Mouse (Mus musculus) myocyte (in vitro differentiated cells): ENCODE measurements around the gene Rabep1. TPM values are rescaled to one million over a fixed set of nuclear protein-coding genes. Genes with fewer than 3 reads are reported as not detected.
A peak's percentile ranks its signal among the peaks of the same experiment; 100 is the strongest.

Experiments
- H3K27me3 ChIP-seq: one replicate; pipeline ENCODE4 v1.6.1; 2011; ENCODE audit not compliant: control insufficient read depth, insufficient read depth, insufficient read length
- H3K36me3 ChIP-seq: one replicate; pipeline ENCODE4 v1.6.1; 2011; ENCODE audit not compliant: control insufficient read depth, insufficient read depth
- H3K4me2 ChIP-seq: one replicate; pipeline ENCODE4 v1.6.1; 2011; ENCODE audit warnings: low read depth, control low read depth
- H3K4me3 ChIP-seq: one replicate; pipeline ENCODE4 v1.5.1; 2011; ENCODE audit warnings: mild to moderate bottlenecking, control low read depth, moderate library complexity
- H3K79me2 ChIP-seq: one replicate; pipeline ENCODE4 v1.6.1; 2011; ENCODE audit not compliant: control insufficient read depth, insufficient read depth
- H3ac ChIP-seq: one replicate; pipeline ENCODE4 v1.6.1; 2011; ENCODE audit not compliant: control insufficient read depth, insufficient read length
- CEBPB ChIP-seq: IDR thresholded peaks from 2 replicates; pipeline ENCODE4 v1.6.1; 2011; ENCODE audit warnings: mild to moderate bottlenecking, moderate library complexity; ENCODE audit not compliant: poor library complexity, insufficient read depth, severe bottlenecking
- E2F4 ChIP-seq: IDR thresholded peaks from one replicate; pipeline ENCODE4 v1.6.1; 2011; ENCODE audit warnings: mild to moderate bottlenecking, control low read depth, moderate library complexity; ENCODE audit not compliant: insufficient read depth
- MAX ChIP-seq: IDR thresholded peaks from one replicate; pipeline ENCODE4 v1.6.1; 2011; ENCODE audit warnings: low read depth, mild to moderate bottlenecking, control low read depth
- MYOD1 ChIP-seq, 3 experiments: IDR thresholded peaks; one replicate each; pipeline ENCODE4 v1.6.1; 2011; ENCODE audit warnings: control low read depth in 2 of 3, low read depth in 2 of 3, mild to moderate bottlenecking in 2 of 3, moderate library complexity in 1 of 3; ENCODE audit not compliant: insufficient read length in 2 of 3, control insufficient read depth in 1 of 3
- MYOG ChIP-seq, 3 experiments: IDR thresholded peaks; one replicate each; pipeline ENCODE4 v1.6.1; 2011; ENCODE audit warnings: control low read depth in 2 of 3, low read depth in 2 of 3, mild to moderate bottlenecking in 2 of 3; ENCODE audit not compliant: insufficient read length in 2 of 3, control insufficient read depth in 1 of 3, insufficient read depth in 1 of 3
- POLR2A ChIP-seq: IDR thresholded peaks from one replicate; pipeline ENCODE4 v1.6.1; 2011; ENCODE audit warnings: low read depth, mild to moderate bottlenecking, control low read depth, moderate library complexity; ENCODE audit not compliant: insufficient read length
- POLR2AphosphoS2 ChIP-seq: IDR thresholded peaks from one replicate; pipeline ENCODE4 v1.6.1; 2011; ENCODE audit warnings: low read depth, control low read depth; ENCODE audit not compliant: insufficient read length
- REST ChIP-seq: IDR thresholded peaks from one replicate; pipeline ENCODE4 v1.6.1; 2011; ENCODE audit warnings: mild to moderate bottlenecking, control low read depth, moderate library complexity; ENCODE audit not compliant: insufficient read depth, insufficient read length
- SRF ChIP-seq: IDR thresholded peaks from one replicate; pipeline ENCODE4 v1.6.1; 2011; ENCODE audit warnings: low read depth; ENCODE audit not compliant: control insufficient read depth, insufficient read length
- TCF12 ChIP-seq: IDR thresholded peaks from one replicate; pipeline ENCODE4 v1.6.1; 2011; ENCODE audit warnings: mild to moderate bottlenecking, control low read depth; ENCODE audit not compliant: poor library complexity, insufficient read depth, severe bottlenecking
- TCF3 ChIP-seq: IDR thresholded peaks from one replicate; pipeline ENCODE4 v1.6.1; 2011; ENCODE audit warnings: low read depth, control low read depth; ENCODE audit not compliant: insufficient read length
- USF1 ChIP-seq: IDR thresholded peaks from one replicate; pipeline ENCODE4 v1.6.1; 2011; ENCODE audit warnings: low read depth, mild to moderate bottlenecking, control low read depth, moderate library complexity
- polyA plus RNA-seq: library from polyadenylated mRNA; unstranded; fragments of >200 nt; fragmentation: generic; extraction: Trizol; gene quantifications from one replicate; pipeline ENCODE4 v1.2.1, GENCODE M21; 2012; ENCODE audit warnings: missing spikeins

Rabep1 gene
- polyA plus RNA-seq, 1 experiment: 16.1 TPM

DNA sequence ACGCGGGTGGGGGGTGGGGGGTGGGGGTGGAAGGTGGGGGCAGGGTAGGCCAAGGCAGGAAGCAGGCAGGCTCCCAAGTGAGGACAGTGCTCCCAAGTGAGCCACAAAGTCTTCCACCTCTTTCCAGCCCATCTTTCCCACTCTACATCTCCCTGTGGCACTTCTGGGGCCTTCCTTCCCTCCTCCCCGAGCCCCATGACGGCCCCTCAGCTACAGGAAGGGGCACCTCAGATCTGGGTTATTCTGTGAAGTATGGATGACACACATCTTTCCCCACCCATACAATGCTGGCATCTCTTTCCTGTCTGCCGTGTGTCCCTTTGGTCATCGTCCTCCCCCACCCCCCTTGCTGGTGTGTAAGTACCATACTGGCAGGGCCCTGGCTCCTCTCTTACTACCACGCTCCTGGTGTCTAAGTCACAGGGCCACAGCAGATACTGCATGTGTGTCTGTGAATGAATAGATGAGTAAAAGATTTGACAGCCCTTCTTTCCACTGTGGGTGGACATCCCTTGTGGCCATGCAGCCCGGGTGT, 38.9 kb upstream of the Rabep1 start:
- no peaks in the 10 kb centered on the region for H3K79me2 ChIP-seq
- H3K27me3 ChIP-seq: no peaks in the 10 kb centered on the region
- H3K4me2 ChIP-seq: no peak overlapping the region
- no peak overlapping the region for H3K4me3 ChIP-seq
- H3ac ChIP-seq: no peak overlapping the region
- H3K36me3 ChIP-seq: no peaks in the 10 kb centered on the region
- no peak for TF ChIP-seq E2F4
- TF ChIP-seq CEBPB: no peak
- TF ChIP-seq MYOG (IDR thresholded peaks at IDR 0.05; ENCODE audit: control insufficient read depth in 1 of 3, insufficient read depth in 1 of 3, insufficient read length in 2 of 3, low read depth in 2 of 3): no peak
- TF ChIP-seq MAX: no peak
- no peak for TF ChIP-seq POLR2A
- no peak for TF ChIP-seq POLR2AphosphoS2

DNA sequence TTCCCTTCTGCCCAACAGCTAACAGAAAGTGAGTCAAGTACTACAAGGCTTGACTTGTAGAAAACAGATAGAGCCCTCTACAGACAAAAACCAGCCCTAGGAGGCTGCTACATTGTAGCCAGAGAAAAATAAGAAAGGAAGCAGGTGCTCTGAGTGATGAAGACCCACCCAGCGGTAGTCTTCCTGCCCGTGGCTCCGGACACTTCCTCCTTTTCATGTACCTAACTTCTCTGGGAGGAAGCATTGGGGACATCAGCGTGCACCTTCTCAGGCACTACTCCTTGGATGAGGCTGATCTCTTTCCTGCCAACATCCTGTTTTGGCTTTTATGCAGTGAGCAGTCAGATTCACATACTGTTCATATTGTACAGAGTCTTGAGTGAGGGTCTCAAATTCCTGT, 37.9 kb upstream of the Rabep1 start:
- Histone ChIP-seq H3ac (no peak overlapping the region), H3K4me3 (no peak overlapping the region), H3K4me2 (no peak overlapping the region), H3K36me3 (no peaks in the 10 kb centered on the region), H3K79me2 (no peaks in the 10 kb centered on the region), H3K27me3 (no peaks in the 10 kb centered on the region)
- no peak for TF ChIP-seq MAX
- TF ChIP-seq TCF12: no peak
- TF ChIP-seq MYOD1 (IDR thresholded peaks at IDR 0.05; ENCODE audit: control insufficient read depth in 1 of 3, insufficient read length in 2 of 3, low read depth in 2 of 3): no peak
- TF ChIP-seq USF1: no peak
- TF ChIP-seq E2F4: no peak
- no peak for TF ChIP-seq CEBPB
- TF ChIP-seq MYOG (IDR thresholded peaks at IDR 0.05; ENCODE audit: control insufficient read depth in 1 of 3, insufficient read depth in 1 of 3, insufficient read length in 2 of 3, low read depth in 2 of 3): no peak
- TF ChIP-seq SRF: no peak
- TF ChIP-seq POLR2A: no peak
- TF ChIP-seq TCF3: no peak
- no peak for TF ChIP-seq REST
- TF ChIP-seq POLR2AphosphoS2: no peak

DNA sequence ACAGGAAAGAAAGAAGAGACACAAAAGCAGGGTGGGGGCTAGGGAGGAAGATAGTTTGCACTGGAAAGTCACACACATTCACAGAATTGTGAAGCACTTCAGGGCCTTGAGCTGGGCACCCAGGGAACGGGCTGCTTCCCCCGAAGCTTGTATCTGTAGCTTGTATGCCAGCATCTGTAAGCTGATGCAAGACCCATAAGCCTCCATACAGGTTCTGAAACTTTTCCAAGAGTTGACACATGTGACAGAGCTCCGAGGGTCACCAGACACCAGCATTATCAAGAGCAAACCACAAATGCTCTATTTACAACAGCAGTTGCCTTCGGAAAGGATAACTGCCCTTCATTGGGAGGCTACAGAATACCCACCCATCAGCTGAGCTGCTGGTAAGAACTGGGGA, 36.9 kb upstream of the Rabep1 start:
- Histone ChIP-seq H3K4me3 (no peak overlapping the region), H3K36me3 (no peaks in the 10 kb centered on the region), H3K79me2 (no peaks in the 10 kb centered on the region), H3K27me3 (no peaks in the 10 kb centered on the region), H3ac (no peak overlapping the region), H3K4me2 (peak overlapping the region; percentile 69)
- peak; percentile 60; the same call in 1 of the 2 replicates for TF ChIP-seq CEBPB
- TF ChIP-seq MYOD1 (IDR thresholded peaks at IDR 0.05; ENCODE audit: control insufficient read depth in 1 of 3, insufficient read length in 2 of 3, low read depth in 2 of 3): no peak
- no peak for TF ChIP-seq POLR2AphosphoS2
- TF ChIP-seq POLR2A: no peak
- TF ChIP-seq E2F4: no peak
- no peak for TF ChIP-seq MAX
- no peak for TF ChIP-seq TCF3
- no peak for TF ChIP-seq REST
- peak; percentile 45 for TF ChIP-seq USF1
- peak; percentile 16 for TF ChIP-seq TCF12
- TF ChIP-seq SRF: no peak
- TF ChIP-seq MYOG (IDR thresholded peaks at IDR 0.05; ENCODE audit: control insufficient read depth in 1 of 3, insufficient read depth in 1 of 3, insufficient read length in 2 of 3, low read depth in 2 of 3): peak in 1 of 3 experiments; percentile 6

DNA sequence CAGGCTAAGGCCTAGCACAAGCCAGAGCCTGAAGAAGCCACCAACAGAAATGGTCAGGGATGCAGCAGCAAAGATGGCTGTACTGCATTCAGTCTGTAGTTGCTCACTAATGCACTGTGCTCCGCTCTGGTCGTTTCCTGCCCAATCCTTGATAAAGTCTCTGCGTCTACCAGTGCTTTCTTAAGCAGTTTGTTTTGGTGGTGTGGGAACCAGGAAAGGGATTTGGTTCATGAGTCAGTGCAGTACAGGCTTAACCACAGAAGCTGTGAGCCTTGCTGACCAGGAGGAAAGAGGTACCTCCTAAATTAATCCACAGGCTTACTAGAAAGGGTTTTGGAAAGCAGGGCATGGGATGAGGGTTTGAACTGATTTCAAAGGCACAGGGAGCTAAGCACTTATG, 36.5 kb upstream of the Rabep1 start:
- H3K27me3 ChIP-seq: no peaks in the 10 kb centered on the region
- H3K36me3 ChIP-seq: no peaks in the 10 kb centered on the region
- no peak overlapping the region for H3ac ChIP-seq
- TF ChIP-seq MYOG (IDR thresholded peaks at IDR 0.05; ENCODE audit: control insufficient read depth in 1 of 3, insufficient read depth in 1 of 3, insufficient read length in 2 of 3, low read depth in 2 of 3): no peak
- TF ChIP-seq TCF3: no peak
- no peak for TF ChIP-seq USF1
- no peak for TF ChIP-seq SRF
- TF ChIP-seq MAX: no peak
- no peaks in the 10 kb centered on the region for H3K79me2 ChIP-seq
- peak overlapping the region; percentile 69 for H3K4me2 ChIP-seq
- no peak overlapping the region for H3K4me3 ChIP-seq

DNA sequence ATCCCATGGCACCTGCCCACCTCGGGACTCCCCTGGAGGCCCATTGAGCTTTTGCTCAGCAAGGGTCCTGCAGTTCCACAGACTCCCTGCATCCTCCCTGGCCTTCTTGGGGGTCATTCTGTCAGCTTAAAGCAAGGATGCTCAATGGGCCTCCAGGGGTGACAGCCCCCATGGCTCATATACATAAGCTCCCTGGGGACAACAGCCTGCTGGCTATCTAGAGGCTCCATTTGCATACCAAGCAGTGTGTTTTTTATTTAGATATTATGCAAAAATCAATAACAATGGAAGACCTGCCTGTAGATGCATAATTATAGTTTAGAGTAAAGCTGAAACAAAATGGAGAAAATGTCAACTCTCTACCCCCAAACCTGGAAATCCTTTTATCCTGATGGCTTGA, 35.6 kb upstream of the Rabep1 start:
- Histone ChIP-seq H3K27me3 (no peaks in the 10 kb centered on the region), H3K4me2 (peak overlapping the region; percentile 69), H3K79me2 (no peaks in the 10 kb centered on the region), H3K36me3 (no peaks in the 10 kb centered on the region), H3ac (no peak overlapping the region), H3K4me3 (no peak overlapping the region)
- TF ChIP-seq MAX (no peak), MYOD1 (IDR thresholded peaks at IDR 0.05; ENCODE audit: control insufficient read depth in 1 of 3, insufficient read length in 2 of 3, low read depth in 2 of 3) (no peak), USF1 (no peak), TCF12 (no peak), TCF3 (no peak), POLR2A (no peak), MYOG (IDR thresholded peaks at IDR 0.05; ENCODE audit: control insufficient read depth in 1 of 3, insufficient read depth in 1 of 3, insufficient read length in 2 of 3, low read depth in 2 of 3) (no peak), POLR2AphosphoS2 (no peak), E2F4 (no peak), REST (no peak), SRF (no peak), CEBPB (no peak)
